Mouse (Mus musculus): Measurements from ENCODE around the gene Muc4. TPM values are rescaled to one million over a fixed set of nuclear protein-coding genes. Genes with fewer than 3 reads are reported as not detected.
A peak's percentile ranks its signal among the peaks of the same experiment; 100 is the strongest.

Gene Muc4
- total RNA-seq (2014; rRNA removed) = 0.18 TPM in 1 of 2 replicates, not detected in the other
- 0.02 TPM in 2 replicates for polyA plus RNA-seq (2012; rRNA removed)

GRCm38 (mm10) chr16:32735586-32735985 is at the start of gene Muc4:
TSS of gene Muc4 (plus strand) at chr16:32735886.
- no peaks in the 10 kb centered on the region for H3K79me2 ChIP-seq (ENCODE audit: control insufficient read depth, insufficient read depth, low read length)
- 87% methylated on average over 2 of the region's 2 CpGs for WGBS
- no peak for DNase-seq (ENCODE audit: extremely low read depth, low read depth, low spot score)
- H3K4me3 ChIP-seq (ENCODE audit: insufficient read depth, low read depth, low read length) = no peak within 1 kb of the TSS
- no peaks in the 10 kb centered on the region for H3K27me3 ChIP-seq (ENCODE audit: control insufficient read depth, insufficient read depth, low read length)
- no peak within 1 kb of the TSS for H3K9ac ChIP-seq (ENCODE audit: low read depth, low read length)
- H3K4me1 ChIP-seq (ENCODE audit: control insufficient read depth, insufficient read depth, low read length) = peaks cover 4% of the 10 kb centered on the region; the same call in 1 of the 2 replicates
- H3K36me3 ChIP-seq (ENCODE audit: control insufficient read depth, insufficient read depth, low read length) = no peaks in the 10 kb centered on the region
- TF ChIP-seq POLR2A (IDR thresholded peaks at IDR 0.05; ENCODE audit: extremely low read depth, insufficient read depth, low read length) (no peak), CTCF (IDR thresholded peaks at IDR 0.05; ENCODE audit: low read depth, low read length) (no peak)
- H3K27ac ChIP-seq (replicated peaks; ENCODE audit: insufficient read depth, low read depth, low read length) = no peak within 1 kb of the TSS

- Histone ChIP-seq H3K36me3 (ENCODE audit: control insufficient read depth, insufficient read depth, low read length) (no peaks in the 10 kb centered on the region; the same call in 1 of the 2 replicates), H3K27me3 (ENCODE audit: control insufficient read depth, insufficient read depth, low read length) (no peaks in the 10 kb centered on the region), H3K4me3 (ENCODE audit: insufficient read depth, low read depth, low read length) (no peak overlapping the region), H3K27ac (replicated peaks; ENCODE audit: insufficient read depth, low read depth, low read length) (peak overlapping the region; percentile 73), H3K79me2 (ENCODE audit: control insufficient read depth, insufficient read depth, low read length) (no peaks in the 10 kb centered on the region), H3K9ac (ENCODE audit: low read depth, low read length) (peak overlapping the region; percentile 16; the same call in 1 of the 2 replicates), H3K4me1 (ENCODE audit: control insufficient read depth, insufficient read depth, low read length) (peaks cover 12% of the 10 kb centered on the region)
- DNase-seq (ENCODE audit: extremely low read depth, low read depth, low spot score) = peak; percentile 72
- 39% methylated on average over 5 of the region's 5 CpGs for WGBS
- TF ChIP-seq POLR2A (IDR thresholded peaks at IDR 0.05; ENCODE audit: extremely low read depth, insufficient read depth, low read length) (no peak), CTCF (IDR thresholded peaks at IDR 0.05; ENCODE audit: low read depth, low read length) (no peak)
Observed at GRCm38 (mm10) chr16:32685998-32686397, 49.7 kb upstream of the Muc4 start.

- no peak for TF ChIP-seq POLR2A (IDR thresholded peaks at IDR 0.05; ENCODE audit: extremely low read depth, insufficient read depth, low read length)
- no peak for TF ChIP-seq CTCF (IDR thresholded peaks at IDR 0.05; ENCODE audit: low read depth, low read length)
- no peaks in the 10 kb centered on the region for H3K36me3 ChIP-seq (ENCODE audit: control insufficient read depth, insufficient read depth, low read length)
- 71% methylated on average over 5 of the region's 5 CpGs for whole genome bisulfite sequencing
- H3K4me1 ChIP-seq (ENCODE audit: control insufficient read depth, insufficient read depth, low read length) = peaks cover 12% of the 10 kb centered on the region
- no peak for DNase-seq (ENCODE audit: extremely low read depth, low read depth, low spot score)
- H3K27ac ChIP-seq (replicated peaks; ENCODE audit: insufficient read depth, low read depth, low read length) = no peak overlapping the region
- no peak overlapping the region for H3K4me3 ChIP-seq (ENCODE audit: insufficient read depth, low read depth, low read length)
- H3K9ac ChIP-seq (ENCODE audit: low read depth, low read length) = no peak overlapping the region
- no peaks in the 10 kb centered on the region for H3K79me2 ChIP-seq (ENCODE audit: control insufficient read depth, insufficient read depth, low read length)
- no peaks in the 10 kb centered on the region for H3K27me3 ChIP-seq (ENCODE audit: control insufficient read depth, insufficient read depth, low read length)
Observed at GRCm38 (mm10) chr16:32687221-32687620, 48.5 kb upstream of the Muc4 start.

- Histone ChIP-seq H3K4me3 (ENCODE audit: insufficient read depth, low read depth, low read length) (no peak overlapping the region), H3K27ac (replicated peaks; ENCODE audit: insufficient read depth, low read depth, low read length) (peak overlapping the region; percentile 91), H3K4me1 (ENCODE audit: control insufficient read depth, insufficient read depth, low read length) (peaks cover 12% of the 10 kb centered on the region), H3K79me2 (ENCODE audit: control insufficient read depth, insufficient read depth, low read length) (no peaks in the 10 kb centered on the region), H3K27me3 (ENCODE audit: control insufficient read depth, insufficient read depth, low read length) (no peaks in the 10 kb centered on the region), H3K9ac (ENCODE audit: low read depth, low read length) (peak overlapping the region; percentile 43; the same call in 1 of the 2 replicates), H3K36me3 (ENCODE audit: control insufficient read depth, insufficient read depth, low read length) (no peaks in the 10 kb centered on the region)
- 10% methylated on average over 4 of the region's 4 CpGs for WGBS
- peak; percentile 100 for DNase-seq (ENCODE audit: extremely low read depth, low read depth, low spot score)
- TF ChIP-seq CTCF (IDR thresholded peaks at IDR 0.05; ENCODE audit: low read depth, low read length) (no peak), POLR2A (IDR thresholded peaks at IDR 0.05; ENCODE audit: extremely low read depth, insufficient read depth, low read length) (no peak)
Observed at GRCm38 (mm10) chr16:32688770-32689169, 46.9 kb upstream of the Muc4 start.

GRCm38 (mm10) chr16:32689501-32689900 is 46.2 kb upstream of the Muc4 start:
- Histone ChIP-seq H3K4me3 (ENCODE audit: insufficient read depth, low read depth, low read length) (peak overlapping the region; percentile 21; the same call in 1 of the 2 replicates), H3K36me3 (ENCODE audit: control insufficient read depth, insufficient read depth, low read length) (no peaks in the 10 kb centered on the region), H3K4me1 (ENCODE audit: control insufficient read depth, insufficient read depth, low read length) (peaks cover 12% of the 10 kb centered on the region), H3K27me3 (ENCODE audit: control insufficient read depth, insufficient read depth, low read length) (no peaks in the 10 kb centered on the region), H3K9ac (ENCODE audit: low read depth, low read length) (peak overlapping the region; percentile 56), H3K27ac (replicated peaks; ENCODE audit: insufficient read depth, low read depth, low read length) (peak overlapping the region; percentile 91), H3K79me2 (ENCODE audit: control insufficient read depth, insufficient read depth, low read length) (no peaks in the 10 kb centered on the region)
- WGBS = 5% methylated on average over 9 of the region's 9 CpGs
- peak; percentile 73 for DNase-seq (ENCODE audit: extremely low read depth, low read depth, low spot score)
- TF ChIP-seq POLR2A (IDR thresholded peaks at IDR 0.05; ENCODE audit: extremely low read depth, insufficient read depth, low read length) (no peak), CTCF (IDR thresholded peaks at IDR 0.05; ENCODE audit: low read depth, low read length) (peak; percentile 63)

- WGBS = 12% methylated on average over 7 of the region's 7 CpGs
- H3K79me2 ChIP-seq (ENCODE audit: control insufficient read depth, insufficient read depth, low read length) = no peaks in the 10 kb centered on the region
- no peaks in the 10 kb centered on the region for H3K36me3 ChIP-seq (ENCODE audit: control insufficient read depth, insufficient read depth, low read length)
- H3K27me3 ChIP-seq (ENCODE audit: control insufficient read depth, insufficient read depth, low read length) = no peaks in the 10 kb centered on the region
- H3K4me3 ChIP-seq (ENCODE audit: insufficient read depth, low read depth, low read length) = no peak overlapping the region
- TF ChIP-seq CTCF (IDR thresholded peaks at IDR 0.05; ENCODE audit: low read depth, low read length) (peak; percentile 49), POLR2A (IDR thresholded peaks at IDR 0.05; ENCODE audit: extremely low read depth, insufficient read depth, low read length) (no peak)
- no peak overlapping the region for H3K27ac ChIP-seq (replicated peaks; ENCODE audit: insufficient read depth, low read depth, low read length)
- H3K4me1 ChIP-seq (ENCODE audit: control insufficient read depth, insufficient read depth, low read length) = peaks cover 12% of the 10 kb centered on the region
- DNase-seq (ENCODE audit: extremely low read depth, low read depth, low spot score) = peak; percentile 31
- no peak overlapping the region for H3K9ac ChIP-seq (ENCODE audit: low read depth, low read length)
Observed at GRCm38 (mm10) chr16:32696841-32697464, 38.7 kb upstream of the Muc4 start.
